Mouse (Mus musculus) fat pad, adult 2 months (tissue): ENCODE data around the gene Tfdp1.

Experiments
- DNase-seq: peaks from one replicate; pipeline ENCODE4 v3.0.0-alpha.2; 2011; ENCODE audit warnings: low read depth, low spot score; ENCODE audit errors: extremely low read depth

The Tfdp1 gene

DNA sequence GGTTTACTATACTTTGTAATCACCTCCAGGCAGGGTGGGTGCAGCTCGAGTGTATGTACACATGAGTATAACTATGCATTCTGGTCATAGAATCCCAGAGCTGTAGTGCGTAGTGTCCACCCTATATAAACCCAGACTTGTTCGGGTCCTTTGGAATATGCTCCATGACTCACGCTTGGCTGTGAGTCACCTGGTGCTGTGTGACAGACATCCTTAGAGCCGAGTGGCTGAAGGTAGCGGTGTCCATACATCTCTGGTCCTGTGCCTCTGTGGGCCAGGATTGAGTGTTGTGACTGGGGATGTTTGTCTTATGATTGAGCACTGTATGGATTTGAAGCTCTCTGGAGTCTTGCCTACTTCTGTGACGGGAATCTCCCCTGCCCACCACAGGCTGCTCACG, 14.1 kb downstream of the Tfdp1 start:
- DNase-seq, result no peak

DNA sequence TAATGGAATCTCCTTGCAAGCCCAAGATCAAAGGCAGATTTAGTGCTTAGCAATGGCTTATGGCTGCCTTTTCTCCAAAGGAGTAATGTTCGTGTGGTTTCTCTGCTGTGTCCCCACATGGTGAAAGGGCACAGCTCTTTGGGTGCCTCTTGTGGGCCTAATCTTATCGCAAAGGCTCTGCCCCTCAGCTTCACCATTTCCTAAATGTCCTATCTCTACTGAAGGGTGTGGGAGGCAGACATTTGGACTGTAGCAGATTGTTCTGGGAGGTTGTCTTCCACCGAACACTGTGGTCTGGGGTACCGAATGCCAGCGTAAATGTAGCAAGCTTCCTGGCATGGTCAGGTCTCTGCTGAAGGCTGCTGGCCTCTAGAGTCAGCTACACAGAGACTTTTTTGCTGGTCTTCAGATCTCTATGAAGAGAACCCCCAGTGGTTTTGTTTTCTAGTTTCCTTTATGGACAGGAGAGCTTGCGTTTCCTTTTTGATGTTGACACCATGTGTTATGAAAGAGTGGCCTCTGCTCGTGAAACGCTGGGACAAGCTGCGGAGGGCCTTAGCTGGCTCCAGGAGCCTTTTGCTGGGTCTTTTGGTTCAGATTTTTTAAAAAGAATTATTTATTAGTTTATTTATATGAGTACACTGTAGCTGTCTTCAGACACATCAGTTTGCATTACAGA, 14.7 kb downstream of the Tfdp1 start:
- DNase-seq, result no peak

DNA sequence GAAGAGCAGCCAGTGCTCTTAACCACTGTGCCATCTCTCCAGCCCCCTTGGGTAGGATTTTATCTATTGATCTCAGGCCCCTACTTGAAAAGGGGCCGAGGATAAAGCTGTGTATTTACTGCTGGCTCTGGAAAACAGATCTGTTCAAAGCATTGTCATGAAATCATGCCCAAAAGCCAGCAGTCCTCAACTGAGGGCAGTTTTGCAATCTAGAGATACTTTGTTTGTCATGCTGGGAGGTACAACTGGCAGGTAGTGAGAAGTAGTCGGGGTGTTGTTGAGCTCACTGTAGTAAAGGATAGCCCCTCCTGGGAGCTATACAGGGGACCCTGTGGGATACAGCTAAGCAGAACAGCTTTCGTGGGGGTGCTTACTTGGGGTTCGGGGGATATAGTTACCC, 15.3 kb downstream of the Tfdp1 start:
- DNase-seq, result no peak

DNA sequence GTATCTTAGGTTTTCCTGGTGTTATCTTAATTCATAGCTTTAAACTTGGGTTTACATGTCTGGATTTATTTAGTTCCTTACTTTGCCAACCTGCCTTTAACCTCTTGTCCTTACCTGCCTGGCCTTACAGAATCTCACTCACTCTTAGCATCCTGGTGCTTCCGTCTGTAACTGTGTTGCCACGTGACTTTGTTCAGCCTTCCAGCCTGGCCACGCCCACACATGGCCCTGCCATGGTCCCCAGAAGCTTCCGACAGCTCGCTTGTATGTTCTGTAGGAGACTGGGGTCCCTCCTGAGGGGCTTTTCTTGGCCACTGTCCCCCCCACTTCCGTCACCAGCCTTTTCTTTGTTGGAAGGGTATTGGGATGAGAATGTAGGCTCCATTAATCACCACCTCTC, 17.7 kb downstream of the Tfdp1 start:
- no peak for DNase-seq

DNA sequence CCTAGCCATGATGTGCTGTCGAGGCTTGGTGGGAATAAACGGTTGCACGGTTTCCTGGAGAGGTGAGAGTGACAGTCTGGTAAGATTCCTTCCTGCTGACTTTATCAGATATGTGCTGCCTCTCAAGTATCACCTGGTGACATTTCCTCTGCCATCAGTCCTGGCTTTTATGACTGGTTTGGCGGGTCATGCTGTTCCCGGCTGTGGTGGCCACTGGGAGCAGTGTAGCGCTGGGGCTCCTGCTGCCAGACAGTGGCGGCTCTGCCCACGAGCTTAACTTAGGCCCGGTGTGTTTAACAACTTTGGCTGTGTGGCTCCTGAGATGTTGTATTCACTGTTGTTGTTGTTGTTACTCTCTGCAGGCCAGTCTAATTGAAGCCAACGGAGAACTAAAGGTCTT, 18.1 kb downstream of the Tfdp1 start:
- no peak for DNase-seq

DNA sequence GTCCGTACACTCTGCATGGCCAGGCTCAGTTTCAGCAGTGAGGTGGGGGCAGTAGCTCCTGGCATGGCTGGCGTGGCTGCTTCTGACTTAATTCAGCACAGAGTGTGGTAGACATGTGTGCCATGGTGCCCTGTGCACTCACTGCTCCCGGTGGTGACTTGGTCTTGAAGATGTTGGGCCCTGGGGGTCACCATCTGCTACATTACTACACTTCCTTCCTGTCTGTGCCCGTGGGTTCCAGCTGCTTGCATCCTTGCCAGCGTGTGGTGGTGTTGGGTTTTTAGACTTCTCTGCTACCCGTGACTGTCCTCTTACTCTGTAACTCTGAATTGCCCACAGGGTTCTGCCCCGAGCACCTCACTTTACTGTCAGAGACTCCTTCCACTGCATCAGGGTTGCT, 21.7 kb downstream of the Tfdp1 start:
- no peak for DNase-seq

DNA sequence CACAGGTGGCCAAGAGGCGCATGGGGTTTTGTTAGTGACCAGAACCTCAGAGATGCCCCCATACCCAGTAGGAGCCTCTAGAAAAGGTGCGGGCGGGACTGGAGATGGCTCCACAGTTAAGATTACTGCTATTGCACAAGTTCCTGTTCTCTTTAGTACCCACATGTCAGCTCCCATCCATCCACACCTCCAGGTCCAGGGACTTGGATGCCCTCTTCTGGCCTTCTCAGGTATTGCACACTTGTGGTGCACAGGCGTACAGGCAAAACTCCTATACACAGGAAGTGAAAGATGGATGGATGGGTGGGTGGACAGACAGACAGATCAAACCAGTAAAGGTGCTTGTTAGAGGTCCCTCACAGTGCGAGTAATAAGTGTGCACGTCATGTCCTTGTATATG, 23.3 kb downstream of the Tfdp1 start:
- DNase-seq, result no peak

DNA sequence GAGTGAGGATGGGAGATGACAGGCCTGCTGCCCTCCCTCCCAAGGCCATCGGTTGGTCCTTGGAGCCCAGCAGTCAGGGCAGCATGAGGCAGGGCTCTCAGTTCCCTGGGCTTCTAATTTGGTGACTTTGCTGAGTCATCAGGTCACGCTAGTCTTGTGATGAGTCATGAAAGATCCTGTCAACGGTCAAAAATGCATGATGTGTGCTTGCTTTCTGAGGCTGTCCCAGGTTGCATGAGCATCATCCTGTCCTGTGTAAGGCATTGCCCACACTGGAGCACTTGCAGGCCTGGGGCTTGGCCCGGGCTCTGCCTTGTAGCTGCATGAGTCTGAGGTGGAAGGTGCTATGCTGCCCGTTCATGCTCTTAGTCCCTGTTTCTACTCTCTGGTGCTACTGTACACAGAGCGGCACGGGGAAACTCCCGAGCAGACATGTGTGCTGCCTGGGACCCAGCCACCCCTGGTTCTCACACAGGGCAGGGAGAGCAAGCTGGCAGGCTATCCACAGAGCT, 34.7 kb downstream of the Tfdp1 start:
- DNase-seq, result no peak

DNA sequence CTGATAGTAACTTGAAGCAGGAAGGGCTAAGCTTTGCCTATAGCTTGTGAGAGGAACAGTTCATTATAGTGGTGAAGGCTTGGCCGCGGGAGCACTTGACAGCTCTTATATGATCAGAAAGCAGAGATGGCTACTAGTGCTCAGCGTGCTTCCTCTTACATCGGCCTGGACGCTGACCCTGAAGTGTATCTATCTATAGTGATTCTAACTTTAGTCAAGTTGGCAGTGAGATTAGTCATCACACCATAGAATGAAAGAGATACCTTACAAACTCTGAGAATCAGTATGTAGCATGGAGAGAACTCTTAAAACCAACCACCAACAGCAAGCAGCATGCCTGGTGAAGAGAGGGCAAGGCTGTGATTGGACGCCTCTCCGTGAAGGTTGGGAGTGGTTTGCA, 43.1 kb downstream of the Tfdp1 start:
- no peak for DNase-seq

DNA sequence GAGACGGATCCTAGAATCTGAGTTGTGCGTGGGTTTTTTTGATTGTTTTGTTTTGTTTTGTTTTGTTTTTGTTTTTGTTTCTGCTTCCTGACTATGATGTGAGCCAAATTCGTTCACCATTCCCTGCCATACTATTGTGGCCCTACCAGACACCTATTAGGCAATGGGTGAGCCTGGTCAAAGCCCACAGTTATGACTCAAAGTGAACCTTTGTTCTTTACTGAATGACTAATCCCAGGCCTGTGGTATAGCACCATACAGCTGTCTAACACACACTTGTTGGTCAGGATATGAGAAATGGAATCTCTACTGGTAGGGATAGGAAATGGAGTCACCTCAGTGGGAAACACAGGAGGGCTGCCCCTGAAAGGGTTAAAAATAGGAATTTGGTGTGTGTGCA, 44.0 kb downstream of the Tfdp1 start:
- DNase-seq, result no peak

DNA sequence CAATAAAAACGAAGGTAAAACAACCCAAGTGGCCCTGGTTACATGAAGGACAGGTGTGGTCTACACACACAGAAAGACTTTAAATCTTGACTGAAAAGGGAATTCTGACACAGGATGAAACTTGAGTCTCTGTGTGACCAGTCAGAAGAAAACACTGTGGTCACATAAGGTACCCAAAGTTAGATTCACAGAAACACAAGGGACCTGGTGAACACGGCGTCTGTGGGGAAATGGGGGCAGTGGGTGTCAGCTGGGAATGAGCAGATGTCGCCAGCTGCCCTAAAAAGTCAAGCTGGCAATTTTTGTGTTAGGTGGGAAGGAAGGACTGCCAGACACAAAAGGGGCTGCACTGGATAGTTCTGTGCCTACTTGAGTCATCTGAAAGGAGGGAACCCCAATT, 44.4 kb downstream of the Tfdp1 start:
- DNase-seq, result no peak

DNA sequence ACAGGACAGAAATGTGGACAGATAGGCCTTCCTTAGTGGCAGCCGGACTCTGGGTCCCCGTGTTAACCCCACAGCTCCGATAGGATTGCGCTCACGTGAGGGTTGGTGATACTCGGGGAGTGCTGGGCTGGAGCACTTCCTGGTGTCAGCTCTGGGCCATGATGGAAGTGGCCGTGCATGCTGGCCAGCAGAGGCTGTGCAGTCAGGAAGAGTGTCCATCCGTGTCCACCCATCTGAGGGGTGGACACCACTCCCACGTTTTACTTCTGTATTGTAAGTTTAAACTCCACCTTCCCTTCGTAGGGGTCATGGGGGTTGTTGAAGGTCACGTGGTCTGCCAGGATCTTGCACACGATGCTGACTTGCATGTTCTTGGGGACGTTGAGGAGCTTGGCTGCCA, 47.8 kb downstream of the Tfdp1 start:
- no peak for DNase-seq

DNA sequence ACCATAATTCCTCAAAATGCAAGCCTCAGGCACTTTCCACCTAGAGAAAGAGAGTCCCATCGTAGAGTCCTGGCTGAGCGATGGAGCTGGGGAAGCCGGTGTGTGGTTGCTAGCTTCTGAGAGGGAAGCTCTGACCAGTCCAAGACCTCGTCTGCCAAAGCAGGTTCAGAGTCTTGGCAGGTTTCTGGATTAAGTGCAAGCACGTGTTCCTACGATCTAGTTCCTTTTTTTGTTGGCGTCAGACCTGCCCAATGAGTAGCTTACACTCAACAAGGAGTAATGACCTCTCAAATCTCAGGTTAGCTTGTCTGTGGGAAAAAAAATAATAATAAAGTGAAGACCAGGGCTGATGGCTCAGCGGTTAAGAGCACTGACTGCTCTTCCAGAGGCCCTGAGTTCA, 49.2 kb downstream of the Tfdp1 start:
- no peak for DNase-seq

DNA sequence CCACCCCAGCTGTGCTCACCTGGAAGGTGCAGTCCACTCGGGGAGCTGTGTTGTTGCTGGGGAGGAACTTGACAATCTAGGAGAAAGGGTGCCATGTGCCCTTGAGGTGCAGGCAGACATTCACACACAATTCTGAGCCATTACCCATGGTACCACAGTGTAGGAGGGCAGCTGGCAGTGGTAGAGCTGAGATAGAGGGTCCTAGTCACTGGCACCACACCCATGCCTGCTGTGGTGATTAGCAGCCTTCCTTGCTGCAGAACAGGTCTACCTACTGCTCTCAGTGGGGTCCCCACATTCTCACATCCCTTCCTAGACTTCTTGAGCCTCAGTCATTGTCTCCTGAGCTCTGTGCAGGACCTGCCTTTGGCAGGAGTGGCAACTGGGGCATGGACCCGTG, 50.2 kb downstream of the Tfdp1 start:
- DNase-seq, result no peak

DNA sequence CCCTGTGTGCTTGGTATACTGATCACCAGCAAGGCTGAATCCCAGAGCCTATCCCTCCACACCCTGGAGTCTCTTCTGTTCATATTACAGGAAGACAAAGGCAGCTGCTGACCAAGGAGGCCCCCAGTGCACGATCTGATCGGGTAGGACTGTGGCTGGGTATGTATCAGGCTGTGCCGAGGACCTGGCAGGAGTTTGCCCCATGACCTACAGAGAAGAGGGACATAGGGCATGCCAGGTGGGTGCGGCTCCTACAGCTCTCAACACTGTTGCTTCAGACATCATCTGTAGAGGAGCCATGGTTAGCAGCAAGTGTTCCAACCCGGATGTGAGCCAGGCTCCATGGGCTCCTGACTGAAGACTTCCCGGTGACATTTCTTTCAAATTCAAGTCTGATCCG, 55.3 kb downstream of the Tfdp1 start:
- no peak for DNase-seq

DNA sequence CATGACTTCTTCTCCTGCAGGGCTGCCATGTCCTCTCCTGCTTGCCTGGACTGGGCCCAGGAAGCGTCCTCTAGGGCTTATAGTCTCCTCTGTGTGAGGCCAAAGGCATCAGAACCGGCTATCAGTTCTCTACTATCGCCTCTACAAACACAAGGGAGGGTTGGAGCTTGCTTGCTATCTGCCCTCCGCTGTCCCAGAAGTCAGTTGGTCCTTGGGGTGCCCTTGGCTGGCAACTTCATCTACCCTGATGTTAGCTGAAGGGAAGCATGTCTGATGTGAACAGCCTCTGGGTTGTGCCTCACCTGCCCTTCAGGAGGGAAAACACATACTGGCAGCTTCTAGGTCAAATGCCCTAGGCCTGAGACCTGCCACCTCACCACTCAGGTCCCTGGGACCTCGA, 58.2 kb downstream of the Tfdp1 start, which contains the start of gene Atp4b:
Gene Atp4b, minus strand, starts transcription at position 101 of the 400 bp plus-strand sequence.
- no peak for DNase-seq

DNA sequence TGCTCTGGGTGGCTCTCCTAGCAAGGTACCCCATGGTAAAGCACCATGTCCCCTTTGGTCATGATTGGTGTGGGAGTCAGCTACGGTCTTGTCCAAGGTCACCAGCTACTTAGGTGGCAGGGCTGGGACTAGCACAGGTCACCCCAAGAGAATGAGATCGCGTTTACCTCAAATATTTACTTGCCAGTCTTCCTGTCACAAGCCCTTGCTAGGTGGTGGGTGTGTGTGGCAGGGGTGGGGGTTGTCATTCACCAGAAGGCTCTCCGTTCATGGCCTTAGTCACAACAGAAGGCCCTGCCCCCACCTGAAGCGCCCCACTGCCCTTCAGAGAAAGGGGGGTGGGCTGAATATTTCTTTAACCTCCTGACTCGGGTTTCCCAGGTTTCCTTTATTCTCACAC, 65.0 kb downstream of the Tfdp1 start:
- no peak for DNase-seq

DNA sequence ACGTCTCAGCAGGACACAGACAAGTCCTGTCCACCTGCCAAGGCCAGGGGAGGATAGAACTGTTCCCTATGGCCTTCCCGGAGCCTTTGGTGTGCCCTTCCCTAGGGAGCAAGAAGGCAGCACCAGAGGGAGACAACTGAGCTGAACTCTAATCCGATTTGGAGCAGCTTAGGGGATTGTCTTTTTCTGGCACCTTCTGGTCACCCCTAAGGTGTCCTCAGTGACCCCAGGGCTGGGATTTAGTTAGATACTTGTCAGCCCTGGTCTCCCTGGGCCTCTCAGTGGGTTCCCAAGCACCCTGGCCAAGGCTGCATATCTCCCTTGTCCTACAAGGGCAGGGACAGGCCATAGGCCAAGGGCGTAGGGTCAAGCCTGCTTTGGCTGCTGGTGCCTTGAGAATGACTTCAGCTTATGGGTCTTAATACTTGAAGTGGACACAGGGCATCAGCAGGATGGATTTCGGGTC, 66.1 kb downstream of the Tfdp1 start, which contains the start of gene Grk1:
Gene Grk1, plus strand, starts transcription at position 416 of the 466 bp plus-strand sequence.
- DNase-seq, result no peak

DNA sequence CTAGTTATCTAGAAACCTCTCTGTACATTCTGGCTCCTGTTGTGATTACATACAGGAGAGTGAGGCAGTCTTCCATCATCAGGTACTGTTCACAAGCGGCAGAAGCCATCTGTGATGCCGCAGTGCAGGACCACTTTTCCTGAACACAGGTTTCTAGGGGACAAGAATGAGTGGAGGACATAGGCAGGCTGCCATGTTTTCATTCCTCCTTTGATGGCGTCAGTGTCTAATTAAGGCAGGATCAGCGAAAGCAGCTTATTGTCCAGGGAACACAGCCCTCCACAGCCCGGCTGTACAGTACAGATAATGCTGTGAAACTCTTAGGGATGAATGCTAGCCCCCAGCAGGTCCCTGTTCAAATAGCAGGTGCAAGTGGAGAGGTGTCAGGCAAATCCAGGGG, 67.5 kb downstream of the Tfdp1 start:
- DNase-seq, result no peak

DNA sequence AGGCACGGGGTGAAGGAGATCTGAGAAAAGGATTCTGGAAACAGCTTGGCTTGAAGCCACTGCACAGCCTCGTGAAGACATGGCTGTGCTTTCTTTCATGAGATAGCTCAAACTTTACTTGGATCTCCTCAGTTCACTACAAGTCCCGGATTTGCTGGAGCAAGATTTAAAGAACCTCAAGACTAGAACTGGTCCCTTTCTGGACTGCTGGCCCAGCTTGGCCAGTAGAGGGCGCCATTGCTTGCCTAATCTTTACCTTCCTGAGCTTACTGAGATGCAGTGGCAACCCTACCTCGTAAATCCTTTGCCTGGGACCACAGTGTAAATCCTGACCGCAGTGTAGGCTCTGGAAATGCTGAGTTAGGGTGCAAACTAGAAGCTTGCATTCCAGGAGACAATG, 73.0 kb downstream of the Tfdp1 start:
- DNase-seq, result no peak

DNA sequence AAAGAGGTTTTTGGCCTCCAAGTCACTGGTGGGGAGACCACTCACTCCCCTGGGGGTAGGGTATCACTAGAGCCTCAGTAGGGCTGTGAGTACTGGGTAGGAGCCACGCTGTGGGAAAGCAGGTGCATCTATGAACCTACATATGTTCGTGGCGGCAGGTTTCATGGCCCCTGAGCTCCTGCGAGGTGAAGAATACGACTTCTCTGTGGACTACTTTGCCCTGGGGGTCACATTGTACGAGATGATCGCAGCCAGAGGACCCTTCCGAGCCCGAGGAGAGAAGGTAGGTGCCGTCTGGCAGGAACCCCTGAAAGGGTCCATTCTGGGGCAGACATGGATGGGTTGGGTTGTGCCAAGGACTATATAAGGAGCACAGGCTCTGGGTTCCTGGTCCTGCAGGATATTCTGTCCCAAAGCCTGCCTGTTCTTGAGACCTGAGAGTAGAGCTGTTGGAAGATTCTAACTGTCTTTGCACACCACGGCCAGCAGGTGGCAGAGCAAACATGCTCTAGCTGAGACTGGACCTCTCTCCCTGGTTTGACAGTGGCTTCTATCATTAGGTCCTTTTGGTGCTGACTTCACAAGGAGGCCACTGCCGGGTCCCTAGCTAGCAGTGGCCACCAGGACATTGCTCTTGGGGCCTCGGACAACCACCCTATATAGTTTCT, 74.5 kb downstream of the Tfdp1 start:
- DNase-seq, result no peak

DNA sequence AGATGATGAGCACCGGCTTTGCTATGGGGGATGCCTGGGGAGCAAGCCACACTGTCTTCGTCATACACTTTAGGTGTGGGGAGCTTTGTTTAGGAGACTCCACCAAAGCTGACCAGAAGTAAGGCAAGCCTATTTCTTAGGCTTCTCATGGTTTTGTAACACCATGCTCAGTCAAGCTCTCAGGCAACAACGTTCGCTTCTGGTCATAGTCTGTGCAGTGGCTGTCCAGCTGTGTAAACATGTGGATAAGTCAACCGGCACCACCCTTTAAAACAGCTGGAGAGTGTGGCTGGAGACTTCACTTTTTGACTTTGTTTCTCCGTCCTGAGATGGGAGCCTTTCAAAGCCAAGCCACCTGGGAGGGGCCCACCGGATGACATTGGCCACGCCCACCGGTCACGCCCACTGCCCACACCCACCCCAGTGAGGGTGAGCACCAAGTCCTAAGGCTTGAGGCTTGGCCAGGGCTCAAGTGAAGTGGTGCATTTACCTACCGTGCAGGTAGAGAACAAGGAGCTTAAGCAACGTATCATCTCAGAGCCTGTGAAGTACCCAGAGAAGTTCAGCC, 75.4 kb downstream of the Tfdp1 start:
- DNase-seq, result no peak
